Mouse (Mus musculus) c-Kit-positive CD71-positive TER-119-positive erythroid progenitor cells, embryonic 14.5 days (primary cell): ENCODE measurements around the gene Smyd1.
"Not testable (repeated sequence)": the region's sequence is repeated elsewhere in the genome, so short reads cannot be mapped to it uniquely, and the experiment has no call there.

Experiments used
- DNase-seq: peaks from one replicate; pipeline ENCODE4 v3.0.0-alpha.2; 2013; ENCODE audit warnings: low spot score

Smyd1 gene

GRCm38 (mm10) chr6:71324816-71325215, 2.8 kb upstream of the Smyd1 start:
- DNase-seq = no peak

GRCm38 (mm10) chr6:71322491-71322921, 473 bp upstream of the Smyd1 start, which contains the start of gene Cd8b1:
Gene Cd8b1, plus strand, starts transcription at chr6:71322788.
- no peak for DNase-seq

- no peak for DNase-seq
Measured at GRCm38 (mm10) chr6:71307486-71307885, 14.5 kb downstream of the Smyd1 start.

GRCm38 (mm10) chr6:71302097-71302731, 19.8 kb downstream of the Smyd1 start:
- DNase-seq = no peak

- DNase-seq = peak; percentile 21
Measured at GRCm38 (mm10) chr6:71298751-71299150, 23.3 kb downstream of the Smyd1 start.

GRCm38 (mm10) chr6:71298051-71298450, 24.0 kb downstream of the Smyd1 start:
- DNase-seq = no peak

- DNase-seq = no peak
Measured at GRCm38 (mm10) chr6:71295303-71295702, 26.7 kb downstream of the Smyd1 start.

GRCm38 (mm10) chr6:71293509-71293908, 28.5 kb downstream of the Smyd1 start:
- DNase-seq = no peak

- no peak for DNase-seq
Measured at GRCm38 (mm10) chr6:71279418-71279817, 42.6 kb downstream of the Smyd1 start.

GRCm38 (mm10) chr6:71274621-71275020, 47.4 kb downstream of the Smyd1 start:
- no peak for DNase-seq

- no peak for DNase-seq
Measured at GRCm38 (mm10) chr6:71273715-71274114, 48.3 kb downstream of the Smyd1 start.

GRCm38 (mm10) chr6:71272316-71272741, 49.7 kb downstream of the Smyd1 start:
- DNase-seq = peak; percentile 36

GRCm38 (mm10) chr6:71271389-71272315, 50.4 kb downstream of the Smyd1 start, which contains the start of gene Krcc1:
Gene Krcc1, plus strand, starts transcription at chr6:71271677.
- DNase-seq = peak; percentile 95

GRCm38 (mm10) chr6:71271057-71271388, 51.0 kb downstream of the Smyd1 start:
- DNase-seq = no peak

GRCm38 (mm10) chr6:71270301-71271056, 51.6 kb downstream of the Smyd1 start:
- DNase-seq = peak; percentile 60

- not testable (repeated sequence) for DNase-seq
Measured at GRCm38 (mm10) chr6:71269686-71270050, 52.4 kb downstream of the Smyd1 start.

GRCm38 (mm10) chr6:71268929-71269685, 52.9 kb downstream of the Smyd1 start:
- no peak for DNase-seq

- not testable (repeated sequence) for DNase-seq
Measured at GRCm38 (mm10) chr6:71267603-71268002, 54.4 kb downstream of the Smyd1 start.

GRCm38 (mm10) chr6:71262142-71262833, 59.7 kb downstream of the Smyd1 start:
- DNase-seq = no peak

- no peak for DNase-seq
Measured at GRCm38 (mm10) chr6:71261060-71261459, 61.0 kb downstream of the Smyd1 start.

GRCm38 (mm10) chr6:71260051-71260640, 61.9 kb downstream of the Smyd1 start:
- peak; percentile 36 for DNase-seq
